Mouse (Mus musculus) left cerebral cortex, adult 2 months (tissue): ENCODE results near the gene Pgm5. TPM values are rescaled to one million over a fixed set of nuclear protein-coding genes. Genes with fewer than 3 reads are reported as not detected.

ENCODE experiments used
- DNase-seq, 2 experiments: peaks; one replicate each; pipeline ENCODE4 v3.0.0; 2021 to 2022; ENCODE audit warnings: low spot score in 2 of 2, mixed read lengths in 1 of 2; ENCODE audit errors: extremely low spot score in 1 of 2
- H3K27ac ChIP-seq: fragments of 200-600 bp; 2 replicates; pipeline ENCODE4 v1.8.1; 2022
- H3K4me3 ChIP-seq: fragments of 200-600 bp; 2 replicates; pipeline ENCODE4 v1.8.1; 2022
- CTCF ChIP-seq: fragments of 200-600 bp; IDR thresholded peaks from 2 replicates; pipeline ENCODE4 v1.8.1; 2022; ENCODE audit warnings: antibody characterized with exemption, mild to moderate bottlenecking, moderate library complexity
- intact Hi-C: fragments of 180-260 bp; cut with DNase I; formaldehyde crosslinking; loops from one replicate; pipeline ENCODE4 v1.15.1; 2025
- total RNA-seq, 2 experiments: library from RNA; stranded (reverse); gene quantifications; 2 replicates each; pipeline ENCODE4 v1.2.3; 2021

Gene Pgm5
- total RNA-seq, 2 experiments from 2014 or later: 6.2 to 6.3 TPM

DNA sequence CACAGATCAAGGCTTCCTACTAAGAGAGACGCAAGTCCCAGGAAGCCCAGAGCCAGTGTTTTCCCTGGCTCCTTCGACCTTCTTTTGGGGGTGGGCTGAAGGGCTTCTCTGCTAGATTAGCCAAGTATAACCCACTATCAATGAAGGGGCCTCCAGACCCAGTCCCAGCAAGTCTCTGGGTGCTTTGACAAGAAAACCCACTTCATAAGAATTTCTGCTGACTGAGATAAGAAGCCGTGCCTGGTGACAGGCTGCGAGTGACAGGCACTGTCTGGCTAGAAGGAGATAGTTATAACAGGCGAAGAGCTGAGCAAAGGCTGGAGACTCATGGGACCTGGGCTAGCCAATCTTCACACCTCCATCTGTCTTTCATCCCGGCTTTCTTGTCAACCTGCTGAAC, 67.3 kb downstream of the Pgm5 start:
- Histone ChIP-seq H3K27ac (no peak overlapping the region), H3K4me3 (no peak overlapping the region)
- no peak for DNase-seq
- intact Hi-C loops: no loop called here
- no peak for TF ChIP-seq CTCF

DNA sequence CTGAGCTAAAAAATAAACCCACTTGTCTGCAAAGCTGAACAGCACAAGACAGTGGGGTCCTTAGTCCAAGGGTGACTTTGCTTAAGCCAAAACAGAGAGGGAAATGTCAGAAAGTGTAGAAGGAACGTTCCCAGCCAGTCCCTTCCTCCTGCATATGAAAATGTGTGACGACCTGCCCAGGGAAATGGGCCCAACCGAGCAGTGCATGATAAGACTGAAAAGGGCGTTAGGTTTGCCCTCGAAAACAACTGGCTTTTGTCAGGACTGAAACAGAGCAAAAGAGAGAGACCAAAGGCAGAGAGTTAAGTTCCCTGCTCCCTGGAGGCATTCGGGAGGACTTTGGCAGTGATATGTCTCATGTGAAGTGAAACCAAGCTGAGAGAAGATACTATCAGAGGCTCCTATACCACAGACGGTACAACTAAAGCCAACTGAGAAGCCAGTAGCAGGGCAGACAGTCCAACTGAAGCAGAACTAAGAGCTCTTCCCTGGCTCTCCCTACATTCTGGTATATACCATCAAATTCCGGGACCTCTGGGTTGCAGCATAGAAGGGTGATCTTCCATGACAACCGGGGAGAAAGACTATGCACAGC, 68.0 kb downstream of the Pgm5 start:
- intact Hi-C loops: no loop called here
- no peak for DNase-seq

DNA sequence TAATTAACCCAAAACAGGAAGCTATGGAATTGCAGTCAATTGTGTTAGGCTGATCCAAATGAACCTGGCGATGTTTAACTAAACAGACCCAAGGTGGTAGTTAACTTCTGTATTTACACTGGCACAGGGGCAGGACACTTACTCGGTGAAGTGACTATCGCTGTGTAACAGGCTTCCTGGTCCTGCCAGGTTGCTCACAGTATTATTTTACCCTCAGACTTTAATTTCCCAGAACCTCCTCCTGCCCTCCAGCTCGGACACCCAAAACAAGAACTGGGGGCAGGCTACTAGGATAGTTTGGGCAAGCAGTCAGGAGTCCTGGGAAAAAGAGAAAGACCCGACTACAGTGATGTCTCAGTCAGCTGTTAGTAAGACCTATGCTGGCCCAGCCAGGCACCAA, 68.8 kb downstream of the Pgm5 start:
- DNase-seq: no peak
- TF ChIP-seq CTCF: no peak
- intact Hi-C loops: no loop called here
- no peak overlapping the region for H3K27ac ChIP-seq
- no peak overlapping the region for H3K4me3 ChIP-seq

More for the DNA sequence above, 68.0 kb downstream of the Pgm5 start:
- no peak overlapping the region for H3K4me3 ChIP-seq
- TF ChIP-seq CTCF: no peak
- H3K27ac ChIP-seq: no peak overlapping the region

DNA sequence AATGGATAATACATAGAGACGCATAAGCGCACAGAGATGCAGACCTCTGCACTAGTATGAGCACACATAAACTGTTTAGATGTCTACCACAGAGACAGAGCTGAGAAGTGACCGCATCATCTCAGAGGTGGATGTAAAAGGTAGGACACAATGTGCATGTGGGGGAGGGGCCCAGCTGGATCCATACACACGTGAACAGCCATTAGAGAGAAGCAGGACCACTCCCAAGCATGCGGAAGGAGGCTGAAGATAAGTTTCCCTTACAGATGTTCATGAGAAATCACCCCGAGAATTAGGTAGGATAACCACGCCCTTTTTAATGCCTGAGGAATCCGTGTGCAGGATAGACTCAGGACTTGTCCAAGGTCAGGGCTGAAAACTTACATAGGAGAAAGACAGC, 75.8 kb downstream of the Pgm5 start:
- Histone ChIP-seq H3K27ac (no peak overlapping the region), H3K4me3 (no peak overlapping the region)
- intact Hi-C loops: no loop called here
- no peak for TF ChIP-seq CTCF
- no peak for DNase-seq

DNA sequence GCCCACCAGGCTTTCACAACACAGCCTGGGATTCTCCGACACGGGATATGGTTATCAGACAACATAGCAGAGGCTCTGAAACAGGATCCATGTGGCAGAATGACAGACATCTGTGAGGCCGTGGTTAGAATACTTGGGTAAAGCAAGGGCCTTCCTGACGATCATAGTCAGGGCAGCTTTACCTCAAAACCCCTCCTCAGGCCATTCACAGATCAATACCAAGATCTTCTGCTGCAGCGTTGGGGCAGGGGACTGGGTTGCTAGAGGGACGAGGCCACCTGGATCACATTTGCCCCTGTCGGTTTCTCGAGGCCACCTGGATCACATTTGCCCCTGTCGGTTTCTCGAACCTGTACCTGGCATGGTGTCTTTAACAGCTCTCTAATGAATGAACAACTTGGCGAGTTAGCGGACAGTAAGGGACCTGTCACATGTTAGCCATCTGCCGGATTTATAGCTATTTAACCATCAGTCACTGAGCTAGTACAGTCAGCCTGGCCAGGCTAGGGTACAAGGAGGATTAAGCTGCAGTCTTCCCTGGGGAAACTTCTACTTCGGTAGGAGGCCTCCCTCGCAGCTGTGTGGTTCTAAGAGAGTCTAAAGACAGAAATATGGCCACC, 76.5 kb downstream of the Pgm5 start:
- intact Hi-C loops: no loop called here
- Histone ChIP-seq H3K4me3 (no peak overlapping the region), H3K27ac (no peak overlapping the region)
- TF ChIP-seq CTCF: no peak
- DNase-seq: no peak

DNA sequence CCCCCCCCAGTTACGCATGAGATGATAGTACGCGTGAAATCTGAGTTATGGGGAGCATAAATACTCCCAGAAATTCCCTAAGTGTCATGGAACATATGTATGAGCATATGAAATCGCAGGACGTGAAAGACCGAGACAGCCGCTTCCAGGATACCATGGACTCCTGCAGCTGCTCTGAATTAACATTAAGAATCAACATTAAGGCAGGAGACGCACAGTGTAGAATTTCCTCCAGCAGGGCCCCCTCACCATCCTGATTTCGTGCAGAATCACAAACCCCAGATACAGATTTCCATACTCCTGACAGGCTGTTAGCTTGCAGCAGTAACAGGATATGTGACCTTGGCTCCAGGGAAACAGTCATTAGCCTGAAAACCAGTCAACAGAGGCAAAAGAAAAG, 77.9 kb downstream of the Pgm5 start:
- intact Hi-C loops: no loop called here
- TF ChIP-seq CTCF: no peak
- no peak for DNase-seq
- no peak overlapping the region for H3K4me3 ChIP-seq
- H3K27ac ChIP-seq: no peak overlapping the region

DNA sequence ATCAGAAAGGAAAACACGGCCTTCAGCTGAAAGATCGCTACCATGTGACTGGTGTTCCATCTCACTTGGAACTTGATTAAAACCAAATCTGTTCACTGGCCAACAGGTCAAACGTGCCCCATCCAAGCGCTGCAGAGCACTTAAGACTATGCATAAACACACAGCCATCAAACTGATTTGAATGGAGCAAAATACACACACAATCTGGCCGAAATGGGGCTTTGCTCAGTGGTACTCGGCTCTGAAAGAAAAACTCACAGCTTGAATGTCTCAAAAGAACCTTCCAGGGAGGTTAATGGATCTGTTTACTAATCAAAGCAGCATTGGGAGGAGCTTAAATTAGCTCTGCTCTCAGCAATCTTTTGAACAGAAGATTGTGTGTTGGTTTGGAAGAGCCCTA, 81.7 kb downstream of the Pgm5 start:
- intact Hi-C loops: no loop called here
- Histone ChIP-seq H3K27ac (no peak overlapping the region), H3K4me3 (no peak overlapping the region)
- TF ChIP-seq CTCF: no peak
- no peak for DNase-seq

DNA sequence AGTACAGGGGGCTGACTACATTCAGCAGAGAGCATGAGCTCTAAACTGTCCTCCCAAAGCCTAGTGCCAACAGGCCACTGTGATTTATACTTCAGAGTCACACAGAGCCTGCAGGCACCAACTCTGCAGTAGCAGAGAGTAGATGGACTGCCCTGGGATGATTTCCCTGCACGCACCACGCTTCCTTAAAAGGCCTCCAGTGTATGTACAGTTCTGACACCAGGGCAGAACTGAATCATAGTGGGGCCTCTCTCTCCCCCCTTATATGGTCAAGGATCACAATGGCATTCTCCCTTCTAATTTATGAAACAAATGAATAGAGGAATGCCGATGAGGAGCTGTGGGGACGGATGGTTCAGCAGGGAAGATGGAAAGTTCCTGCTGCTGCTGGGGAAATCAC, 91.3 kb downstream of the Pgm5 start:
- no peak for DNase-seq
- intact Hi-C loops: no loop called here
- Histone ChIP-seq H3K4me3 (no peak overlapping the region), H3K27ac (no peak overlapping the region)
- TF ChIP-seq CTCF: no peak

DNA sequence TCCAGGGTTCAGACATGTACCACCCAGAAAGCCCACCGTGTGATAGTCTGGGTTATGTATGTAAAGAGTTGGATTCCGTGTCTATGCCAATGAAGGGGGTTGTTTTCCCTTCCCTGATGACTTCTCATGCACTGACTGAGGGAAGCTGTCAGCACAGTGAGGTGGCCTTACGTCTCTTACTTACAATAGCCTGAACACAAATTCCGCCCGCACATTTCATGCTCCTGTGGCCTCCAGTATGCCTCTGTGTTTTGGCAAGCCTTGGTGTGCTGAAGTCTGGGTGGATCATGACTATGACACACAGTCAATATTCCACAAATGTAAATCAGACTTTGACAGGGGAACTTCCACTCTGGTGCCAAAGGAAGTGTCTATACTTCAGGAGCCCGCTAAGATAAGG, 94.3 kb downstream of the Pgm5 start:
- Histone ChIP-seq H3K27ac (no peak overlapping the region), H3K4me3 (no peak overlapping the region)
- no peak for DNase-seq
- no peak for TF ChIP-seq CTCF
- intact Hi-C loops: no loop called here

DNA sequence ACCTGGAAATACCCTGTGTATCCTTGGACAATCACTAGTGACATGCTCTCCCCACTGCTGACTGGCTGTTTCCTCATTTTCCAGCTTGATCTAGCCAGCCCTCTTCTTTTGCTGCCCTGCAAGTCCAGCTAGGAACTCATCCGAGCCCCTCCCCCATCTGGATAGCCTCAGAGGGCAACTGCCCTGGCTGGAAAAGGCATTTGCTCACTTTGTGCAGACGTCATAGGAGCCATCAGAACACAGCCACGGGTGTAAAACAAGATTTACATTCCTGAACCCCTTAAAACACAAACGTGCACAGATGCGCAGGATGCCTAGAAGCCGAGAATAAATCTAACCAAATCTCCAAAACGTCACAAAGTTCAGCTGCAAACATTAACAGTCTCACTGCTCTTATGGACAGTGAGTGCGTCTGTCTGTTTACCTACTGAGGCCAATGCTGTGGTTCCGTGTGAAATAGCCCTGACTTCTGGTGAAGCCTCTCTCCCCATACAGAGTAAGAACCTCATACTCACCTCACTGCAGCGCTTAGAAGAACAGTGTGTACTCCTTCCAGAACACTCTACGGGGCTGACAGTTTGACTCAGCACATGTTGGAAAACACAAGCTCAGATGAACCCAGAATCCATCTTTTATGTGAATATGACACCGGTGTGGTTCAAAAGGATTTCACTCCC, 99.0 kb downstream of the Pgm5 start:
- intact Hi-C loops: no loop called here

DNA sequence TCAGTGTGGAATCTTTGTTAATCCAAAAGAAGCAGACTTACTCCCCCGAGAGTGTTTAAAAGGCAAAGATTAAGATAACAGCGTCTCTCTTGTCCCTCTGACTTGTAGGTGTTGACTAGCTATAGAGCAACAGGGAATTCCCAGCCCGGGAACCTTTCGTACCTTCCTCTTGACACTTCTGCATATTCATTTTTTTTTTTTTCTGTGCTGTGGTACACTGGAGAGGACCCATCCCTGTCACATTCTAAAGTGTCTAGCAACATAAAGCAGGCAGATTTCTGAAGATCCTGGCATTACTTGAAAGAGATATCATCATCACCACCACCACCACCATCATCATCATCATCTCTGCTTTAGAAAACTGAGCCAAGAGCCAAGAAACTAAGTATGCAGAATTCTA, 105.0 kb downstream of the Pgm5 start:
- Histone ChIP-seq H3K4me3 (no peak overlapping the region), H3K27ac (no peak overlapping the region)
- intact Hi-C loops: no loop called here
- DNase-seq: no peak
- TF ChIP-seq CTCF: no peak

More for the DNA sequence above, 99.0 kb downstream of the Pgm5 start:
- Histone ChIP-seq H3K27ac (no peak overlapping the region), H3K4me3 (no peak overlapping the region)
- no peak for TF ChIP-seq CTCF
- DNase-seq: no peak

DNA sequence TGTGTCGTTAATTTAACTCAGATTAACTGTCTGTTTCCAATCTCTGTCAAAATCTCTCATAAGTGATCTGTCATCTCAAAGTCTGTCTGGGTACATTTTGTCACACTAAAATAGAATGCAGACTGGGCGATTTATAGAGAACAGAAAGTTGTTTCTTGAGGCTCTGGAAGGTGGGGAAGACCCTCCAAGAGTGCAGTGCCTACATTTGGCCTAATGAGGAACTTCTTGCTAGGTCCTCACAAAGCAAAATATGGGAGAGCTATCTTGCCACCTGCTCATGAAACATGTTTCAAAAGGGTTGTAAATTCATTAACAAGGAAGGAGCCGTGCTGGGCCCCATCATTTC, 107.2 kb downstream of the Pgm5 start:
- no peak for TF ChIP-seq CTCF
- Histone ChIP-seq H3K27ac (no peak overlapping the region), H3K4me3 (no peak overlapping the region)
- DNase-seq: no peak
- intact Hi-C loops: no loop called here
